Mouse (Mus musculus) hindbrain, embryonic 13.5 days (tissue): ENCODE data around the gene Csrp1. TPM values are rescaled to one million over a fixed set of nuclear protein-coding genes. Genes with fewer than 3 reads are reported as not detected.
A peak's percentile ranks its signal among the peaks of the same experiment; 100 is the strongest.

Experiments
- ATAC-seq: fragments of 200-750 bp; cut with Nextera tagmentation; 2 replicates; pipeline ENCODE4 v1.8.0; 2017; ENCODE audit warnings: moderate TSS enrichment; ENCODE audit not compliant: low FRiP score
- H3K27ac ChIP-seq: fragments of 300-500 bp; sonication (generic); 2 replicates; pipeline ENCODE4 v1.5.1; 2015; ENCODE audit warnings: inconsistent platforms, mild to moderate bottlenecking, moderate library complexity
- H3K27me3 ChIP-seq: fragments of 300-500 bp; sonication (generic); 2 replicates; pipeline ENCODE4 v1.6.1; 2015; ENCODE audit warnings: mild to moderate bottlenecking, inconsistent platforms
- H3K36me3 ChIP-seq: fragments of 300-500 bp; sonication (generic); 2 replicates; pipeline ENCODE4 v1.6.1; 2015; ENCODE audit warnings: mild to moderate bottlenecking, inconsistent platforms
- H3K4me1 ChIP-seq: fragments of 300-500 bp; sonication (generic); replicated peaks from 2 replicates; pipeline ENCODE4 v1.6.1; 2015; ENCODE audit warnings: inconsistent platforms
- H3K4me2 ChIP-seq: fragments of 300-500 bp; sonication (generic); 2 replicates; pipeline ENCODE4 v1.6.1; 2015; ENCODE audit warnings: inconsistent platforms, mild to moderate bottlenecking, moderate library complexity
- H3K4me3 ChIP-seq: fragments of 300-500 bp; sonication (generic); 2 replicates; pipeline ENCODE4 v1.5.1; 2015; ENCODE audit warnings: mild to moderate bottlenecking, inconsistent platforms
- H3K9ac ChIP-seq: fragments of 300-500 bp; sonication (generic); 2 replicates; pipeline ENCODE4 v1.6.1; 2015; ENCODE audit warnings: mild to moderate bottlenecking, inconsistent platforms
- H3K9me3 ChIP-seq: fragments of 300-500 bp; sonication (generic); 2 replicates; pipeline ENCODE4 v1.6.1; 2016; ENCODE audit warnings: inconsistent platforms
- WGBS: fragments of 180-500 bp; shearing (Covaris S2); methylation state at CpG from one replicate; pipeline ENCODE4 v1.1.7; 2015; 5-methylcytosine and 5-hydroxymethylcytosine counted together
- polyA plus RNA-seq: library from polyadenylated mRNA; unstranded; fragments of >200 nt; fragmentation: Nextera tagmentation; extraction: Ambion mirVana; gene quantifications from 2 replicates; pipeline ENCODE4 v1.2.1, GENCODE M21; 2015

The Csrp1 gene
- polyA plus RNA-seq, 1 experiment from 2014 or later = 22.9 TPM

DNA sequence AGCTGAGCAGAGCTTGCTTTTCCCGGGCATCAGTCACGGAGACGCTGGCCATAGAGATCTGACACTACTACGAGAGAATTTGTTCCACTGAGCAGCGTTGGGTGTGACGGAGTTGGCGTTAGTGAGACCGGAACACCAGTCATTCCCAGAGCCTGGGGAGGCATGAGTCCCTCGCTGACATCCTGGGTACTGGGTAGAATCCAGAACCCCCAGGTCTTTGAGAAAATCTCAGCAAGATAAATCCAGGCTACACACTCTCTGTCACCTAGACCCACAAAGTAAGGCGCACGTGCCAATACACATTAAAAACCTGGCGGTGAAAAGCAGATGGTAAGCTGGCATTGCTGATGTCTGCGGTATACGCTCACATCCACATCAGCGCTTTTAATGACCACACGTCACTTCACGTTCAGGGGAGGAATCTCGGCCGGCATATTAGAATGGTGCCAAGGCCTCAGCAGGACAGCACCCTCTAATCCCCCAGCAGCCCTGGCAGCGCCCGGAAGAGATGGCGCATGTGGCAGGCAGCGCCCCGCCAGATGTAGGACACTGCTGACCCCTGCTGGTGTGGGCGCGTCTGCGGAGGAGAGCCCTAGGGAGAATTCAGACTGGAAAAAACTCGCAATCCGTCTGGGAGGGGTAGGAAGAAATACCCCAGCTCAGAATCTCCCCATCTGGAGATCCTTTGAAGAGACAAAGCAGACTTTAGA lies 20.7 kb upstream of the Csrp1 start:
- ATAC-seq = peak; percentile 65
- Histone ChIP-seq H3K4me3 (peak overlapping the region; percentile 39), H3K4me2 (peak overlapping the region; percentile 64), H3K9me3 (no peaks in the 10 kb centered on the region), H3K36me3 (no peaks in the 10 kb centered on the region), H3K27ac (peak overlapping the region; percentile 65), H3K9ac (peak overlapping the region; percentile 63), H3K27me3 (peaks cover 16% of the 10 kb centered on the region; the same call in 1 of the 2 replicates), H3K4me1 (peaks cover 24% of the 10 kb centered on the region)
- whole genome bisulfite sequencing = 1% methylated on average over 29 of the region's 29 CpGs

- H3K9me3 ChIP-seq = no peaks in the 10 kb centered on the region
- H3K27ac ChIP-seq = no peak overlapping the region
- no peak overlapping the region for H3K9ac ChIP-seq
- 62% methylated on average over 2 of the region's 2 CpGs for WGBS
- peaks cover 16% of the 10 kb centered on the region; the same call in 1 of the 2 replicates for H3K27me3 ChIP-seq
- ATAC-seq = no peak
- no peaks in the 10 kb centered on the region for H3K36me3 ChIP-seq
- peak overlapping the region; percentile 64 for H3K4me2 ChIP-seq
- H3K4me1 ChIP-seq = peaks cover 24% of the 10 kb centered on the region
- no peak overlapping the region for H3K4me3 ChIP-seq
Measured at GRCm38 (mm10) chr1:135699892-135700291, 20.0 kb upstream of the Csrp1 start.

DNA sequence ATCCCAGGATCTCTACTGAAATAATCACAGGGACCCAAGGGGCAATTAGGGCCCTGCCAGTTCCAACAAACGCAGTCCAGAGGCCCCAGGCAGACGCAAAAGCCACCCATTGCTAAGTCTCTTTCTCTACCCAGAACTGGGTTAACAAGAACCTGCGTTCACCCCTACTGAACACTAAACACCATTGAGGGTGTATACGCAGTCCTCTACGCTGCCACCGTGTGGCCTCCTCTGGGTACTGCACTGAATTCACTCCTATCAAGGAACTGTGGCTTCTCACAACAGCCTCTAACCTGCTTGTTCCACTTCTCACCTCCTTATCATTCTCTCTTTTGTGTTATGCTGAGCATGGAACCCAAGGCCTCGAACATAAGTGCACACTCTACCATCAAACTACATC lies 19.3 kb upstream of the Csrp1 start:
- ATAC-seq = no peak
- H3K4me2 ChIP-seq = no peak overlapping the region
- H3K9ac ChIP-seq = no peak overlapping the region
- H3K27ac ChIP-seq = no peak overlapping the region
- H3K27me3 ChIP-seq = peaks cover 16% of the 10 kb centered on the region; the same call in 1 of the 2 replicates
- peaks cover 24% of the 10 kb centered on the region for H3K4me1 ChIP-seq
- H3K9me3 ChIP-seq = no peaks in the 10 kb centered on the region
- H3K4me3 ChIP-seq = no peak overlapping the region
- no peaks in the 10 kb centered on the region for H3K36me3 ChIP-seq
- WGBS = 4% methylated on average over 7 of the region's 7 CpGs

- Histone ChIP-seq H3K9me3 (no peaks in the 10 kb centered on the region), H3K27ac (no peak overlapping the region), H3K36me3 (no peaks in the 10 kb centered on the region), H3K4me2 (no peak overlapping the region), H3K9ac (no peak overlapping the region), H3K27me3 (peaks cover 14% of the 10 kb centered on the region; the same call in 1 of the 2 replicates), H3K4me3 (no peak overlapping the region), H3K4me1 (peaks cover 24% of the 10 kb centered on the region)
- 58% methylated on average over 3 of the region's 3 CpGs for WGBS
- ATAC-seq = no peak
Measured at GRCm38 (mm10) chr1:135701314-135701713, 18.5 kb upstream of the Csrp1 start.

- H3K9ac ChIP-seq = no peak overlapping the region
- no peaks in the 10 kb centered on the region for H3K9me3 ChIP-seq
- H3K4me3 ChIP-seq = no peak overlapping the region
- WGBS = 78% methylated on average over 2 of the region's 2 CpGs
- peaks cover 20% of the 10 kb centered on the region for H3K4me1 ChIP-seq
- peaks cover 9% of the 10 kb centered on the region; the same call in 1 of the 2 replicates for H3K27me3 ChIP-seq
- H3K4me2 ChIP-seq = no peak overlapping the region
- no peak for ATAC-seq
- H3K36me3 ChIP-seq = no peaks in the 10 kb centered on the region
- no peak overlapping the region for H3K27ac ChIP-seq
Measured at GRCm38 (mm10) chr1:135702722-135703121, 17.1 kb upstream of the Csrp1 start.

- ATAC-seq = no peak
- Histone ChIP-seq H3K27ac (no peak overlapping the region), H3K4me3 (no peak overlapping the region), H3K36me3 (no peaks in the 10 kb centered on the region), H3K27me3 (no peaks in the 10 kb centered on the region), H3K9ac (no peak overlapping the region), H3K4me2 (no peak overlapping the region), H3K4me1 (peaks cover 4% of the 10 kb centered on the region), H3K9me3 (no peaks in the 10 kb centered on the region)
- WGBS = 58% methylated on average over 3 of the region's 3 CpGs
Measured at GRCm38 (mm10) chr1:135704317-135704821, 15.5 kb upstream of the Csrp1 start.

- H3K4me1 ChIP-seq = no peaks in the 10 kb centered on the region
- peak overlapping the region; percentile 23; the same call in 1 of the 2 replicates for H3K4me2 ChIP-seq
- no peaks in the 10 kb centered on the region for H3K27me3 ChIP-seq
- WGBS = 47% methylated on average over 4 of the region's 4 CpGs
- H3K9me3 ChIP-seq = no peaks in the 10 kb centered on the region
- no peak for ATAC-seq
- H3K9ac ChIP-seq = no peak overlapping the region
- H3K27ac ChIP-seq = no peak overlapping the region
- H3K36me3 ChIP-seq = no peaks in the 10 kb centered on the region
- H3K4me3 ChIP-seq = no peak overlapping the region
Measured at GRCm38 (mm10) chr1:135708369-135708768, 11.5 kb upstream of the Csrp1 start.

GRCm38 (mm10) chr1:135711126-135711525 lies 8.7 kb upstream of the Csrp1 start:
- H3K4me3 ChIP-seq = no peak overlapping the region
- ATAC-seq = no peak
- H3K9me3 ChIP-seq = no peaks in the 10 kb centered on the region
- H3K27ac ChIP-seq = no peak overlapping the region
- WGBS = 54% methylated on average over 7 of the region's 7 CpGs
- no peaks in the 10 kb centered on the region for H3K4me1 ChIP-seq
- no peaks in the 10 kb centered on the region for H3K36me3 ChIP-seq
- H3K27me3 ChIP-seq = no peaks in the 10 kb centered on the region
- no peak overlapping the region for H3K4me2 ChIP-seq
- H3K9ac ChIP-seq = no peak overlapping the region

DNA sequence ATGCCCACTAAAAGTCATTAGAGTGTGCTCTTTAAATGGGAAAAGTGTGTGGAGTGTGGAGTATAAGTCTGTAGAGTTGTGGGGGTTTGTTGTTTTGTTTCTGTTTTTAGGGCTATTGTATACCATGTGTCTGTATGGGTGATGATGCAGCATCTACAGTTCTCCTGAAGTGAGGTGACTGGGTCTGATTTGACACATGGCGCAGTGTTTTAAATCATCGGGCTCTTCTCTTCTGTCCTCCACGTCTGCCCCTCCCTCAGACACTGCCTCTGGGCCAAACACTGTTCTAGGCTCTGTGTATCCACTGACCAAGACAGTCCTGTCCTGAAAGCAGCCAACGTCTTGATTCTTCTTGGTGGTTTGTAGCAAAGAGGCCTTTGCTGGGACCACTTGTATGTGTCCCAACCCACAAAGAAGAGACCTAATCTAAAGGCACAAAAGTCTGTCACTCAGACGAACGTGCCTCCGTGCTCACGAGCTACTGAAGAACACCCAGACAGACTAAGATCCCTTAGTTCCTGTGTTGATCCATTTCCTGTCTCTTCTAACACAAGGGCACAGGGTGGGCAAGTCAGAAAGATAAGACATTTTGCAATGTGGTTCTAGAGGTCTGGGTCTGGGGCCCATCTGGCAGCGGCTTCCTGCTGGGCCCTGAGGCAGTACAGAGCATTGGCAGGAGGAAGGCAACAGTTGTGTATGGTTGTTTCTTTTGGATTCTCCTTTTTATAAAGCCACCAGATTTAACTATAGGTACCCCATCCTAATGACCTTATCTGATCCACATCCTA lies 5.6 kb upstream of the Csrp1 start:
- Histone ChIP-seq H3K4me2 (no peak overlapping the region), H3K4me1 (no peaks in the 10 kb centered on the region), H3K27me3 (no peaks in the 10 kb centered on the region), H3K4me3 (no peak overlapping the region), H3K9ac (no peak overlapping the region), H3K27ac (no peak overlapping the region), H3K9me3 (no peaks in the 10 kb centered on the region), H3K36me3 (no peaks in the 10 kb centered on the region)
- WGBS = 87% methylated on average over 9 of the region's 9 CpGs
- ATAC-seq = no peak

- H3K27me3 ChIP-seq = no peaks in the 10 kb centered on the region
- H3K27ac ChIP-seq = no peak overlapping the region
- H3K9me3 ChIP-seq = no peaks in the 10 kb centered on the region
- ATAC-seq = no peak
- 59% methylated on average over 3 of the region's 3 CpGs for WGBS
- H3K4me3 ChIP-seq = no peak overlapping the region
- H3K4me1 ChIP-seq = no peaks in the 10 kb centered on the region
- H3K36me3 ChIP-seq = no peaks in the 10 kb centered on the region
- no peak overlapping the region for H3K9ac ChIP-seq
- H3K4me2 ChIP-seq = no peak overlapping the region
Measured at GRCm38 (mm10) chr1:135714901-135715609, 4.8 kb upstream of the Csrp1 start.

GRCm38 (mm10) chr1:135719486-135719885 lies 375 bp upstream of the Csrp1 start:
- no peak overlapping the region for H3K27ac ChIP-seq
- no peak overlapping the region for H3K4me3 ChIP-seq
- no peak overlapping the region for H3K9ac ChIP-seq
- ATAC-seq = peak; percentile 61; the same call in 1 of the 2 replicates
- no peak overlapping the region for H3K4me2 ChIP-seq
- 19% methylated on average over 9 of the region's 9 CpGs for WGBS
- no peaks in the 10 kb centered on the region for H3K27me3 ChIP-seq
- H3K36me3 ChIP-seq = no peaks in the 10 kb centered on the region
- H3K9me3 ChIP-seq = no peaks in the 10 kb centered on the region
- H3K4me1 ChIP-seq = no peaks in the 10 kb centered on the region

DNA sequence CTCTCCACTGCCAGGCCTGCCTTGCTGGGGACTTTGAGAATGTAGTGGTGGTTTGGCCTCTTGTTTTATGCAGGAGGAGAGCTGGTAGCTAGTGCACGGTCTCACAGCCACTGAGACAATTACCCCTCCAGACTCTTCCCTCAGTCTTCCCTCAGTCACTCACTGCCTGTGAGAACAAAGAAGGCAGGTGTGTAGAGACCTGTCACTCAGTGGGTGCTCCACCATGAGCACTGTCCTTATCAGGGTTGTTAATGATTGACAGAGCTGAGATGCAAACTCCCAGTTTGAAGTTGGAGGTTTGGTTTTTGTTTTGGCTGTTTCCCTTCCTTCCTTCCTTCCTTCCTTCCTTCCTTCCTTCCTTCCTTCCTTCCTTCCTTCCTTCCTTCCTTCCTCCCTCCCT lies 3.2 kb downstream of the Csrp1 start:
- Histone ChIP-seq H3K4me3 (no peak overlapping the region), H3K36me3 (no peaks in the 10 kb centered on the region), H3K9me3 (no peaks in the 10 kb centered on the region), H3K4me1 (no peaks in the 10 kb centered on the region), H3K27ac (no peak overlapping the region), H3K4me2 (no peak overlapping the region), H3K27me3 (no peaks in the 10 kb centered on the region), H3K9ac (no peak overlapping the region)
- ATAC-seq = no peak
- 45% methylated on average over 1 of the region's 1 CpGs for WGBS
